In the genomic region with DNA sequence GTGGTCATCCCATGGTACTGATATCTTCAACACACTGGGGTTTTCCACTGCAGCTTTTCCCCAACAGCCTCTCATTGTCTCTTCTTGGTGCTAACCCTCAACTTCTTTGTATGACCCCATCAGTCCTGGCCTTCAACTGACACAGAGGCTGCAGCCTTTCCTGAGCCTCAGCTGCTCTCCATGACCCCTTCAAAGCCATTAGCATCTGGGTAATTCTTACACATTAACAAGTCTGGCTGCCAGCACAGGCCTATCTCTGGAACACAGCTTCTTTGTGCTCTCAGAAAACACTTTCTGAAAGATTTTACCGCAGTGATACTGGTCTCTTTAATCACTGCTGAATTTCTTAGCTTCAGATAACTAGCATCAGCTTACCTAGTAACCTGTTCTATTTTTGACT, we compare ENCODE assay signal across 26 mouse cellular contexts. TPM values are rescaled to one million over a fixed set of nuclear protein-coding genes. Genes with fewer than 3 reads are reported as not detected.
DNase-seq lines count a peak whose midpoint lies in the region; ATAC-seq lines count a peak whose summit lies in the region.
"Had no signal": no experiment of that assay in that cellular context is flagged by ENCODE, and none has a peak within 500 bp of the region (broad histone marks: within the 10 kb centered on the region; RNA-seq: fewer than 3 reads in every experiment).

No protein-coding gene starts in this region.

- H3K36me3 ChIP-seq in neural tube, embryonic 11.5 days (ENCODE audit: control insufficient read depth, insufficient read depth, low read length), result no peaks in the 10 kb centered on the region
- peaks cover 36% of the 10 kb centered on the region; the same call in 1 of the 2 replicates for H3K36me3 ChIP-seq in embryonic facial prominence, embryonic 14.5 days (ENCODE audit: control insufficient read depth, insufficient read depth, low read length)

- 64% methylated on average over 1 of the region's 1 CpGs for WGBS in neural tube, embryonic 11.5 days
- 63% methylated on average over 1 of the region's 1 CpGs for WGBS in embryonic facial prominence, embryonic 14.5 days

- peak; percentile 21 for DNase-seq in kidney, adult 18-20 months
- no peak for DNase-seq in kidney, adult 8-10 months
- DNase-seq in kidney, postnatal 36 days, result peak; percentile 46
- DNase-seq in kidney, postnatal 4 days, result no peak
- no peak for DNase-seq in neural tube, embryonic 11.5 days (ENCODE audit: low spot score)
- no peak for DNase-seq in neural tube, embryonic 10.5 days (ENCODE audit: extremely low spot score, low spot score)
- DNase-seq in embryonic facial prominence, embryonic 14.5 days (ENCODE audit: low spot score), result peak; percentile 6
- no peak for DNase-seq in ovary, adult 18-20 months (ENCODE audit: low spot score)
- DNase-seq: adrenal gland, adult 2 months; cerebellum, adult 11-12 months; cerebellum, postnatal 10 days; forebrain, postnatal 0 days; gastrocnemius, postnatal 36 days; heart, postnatal 36 days; layer of hippocampus, adult 9-11 months; left cerebral cortex, postnatal 4 days; lung, adult 18-20 months; lung, postnatal 10 days; right cerebral cortex, adult 18-20 months; right cerebral cortex, postnatal 4 days; thymus, postnatal 25 days had no signal

- no peak overlapping the region for H3K9ac ChIP-seq in neural tube, embryonic 11.5 days (ENCODE audit: low read length)
- no peak overlapping the region for H3K9ac ChIP-seq in embryonic facial prominence, embryonic 14.5 days (ENCODE audit: low read depth, low read length)
- H3K9ac ChIP-seq: forebrain, postnatal 0 days; hindbrain, embryonic 15.5 days; liver, embryonic 12.5 days; midbrain, embryonic 12.5 days had no signal

- no peaks in the 10 kb centered on the region for H3K27me3 ChIP-seq in neural tube, embryonic 11.5 days (ENCODE audit: control insufficient read depth, insufficient read depth, low read length)
- H3K27me3 ChIP-seq in embryonic facial prominence, embryonic 14.5 days (replicated peaks; ENCODE audit: control insufficient read depth, insufficient read depth, low read length), result no peaks in the 10 kb centered on the region
- H3K27me3 ChIP-seq: hindbrain, embryonic 15.5 days; liver, embryonic 12.5 days; midbrain, embryonic 12.5 days had no signal

- 0 out of 2 replicates have a peak overlapping the region, but pooled peaks have one; percentile 46 for H3K27ac ChIP-seq in neural tube, embryonic 11.5 days (ENCODE audit: low read depth, low read length)
- H3K27ac ChIP-seq in embryonic facial prominence, embryonic 14.5 days (replicated peaks; ENCODE audit: low read depth, low read length), result no peak overlapping the region
- H3K27ac ChIP-seq: hindbrain, embryonic 15.5 days; left cerebral cortex, adult 2 months; liver, embryonic 12.5 days; midbrain, embryonic 12.5 days had no signal

- H3K4me2 ChIP-seq in neural tube, embryonic 11.5 days (ENCODE audit: low read depth), result no peak overlapping the region
- H3K4me2 ChIP-seq in embryonic facial prominence, embryonic 14.5 days (ENCODE audit: low read depth, low read length), result no peak overlapping the region
- H3K4me2 ChIP-seq: hindbrain, embryonic 15.5 days; liver, embryonic 12.5 days; midbrain, embryonic 12.5 days had no signal

- ATAC-seq in neural tube, embryonic 11.5 days (ENCODE audit: insufficient read depth, low FRiP score, low TSS enrichment), result no peak
- ATAC-seq in embryonic facial prominence, embryonic 14.5 days (ENCODE audit: low read depth), result no peak
- ATAC-seq: forebrain, postnatal 0 days; intestine, embryonic 16.5 days; liver, embryonic 12.5 days had no signal

- peaks cover 9% of the 10 kb centered on the region for H3K4me1 ChIP-seq in neural tube, embryonic 11.5 days (ENCODE audit: control insufficient read depth, insufficient read depth, low read length)
- H3K4me1 ChIP-seq in embryonic facial prominence, embryonic 14.5 days (ENCODE audit: control insufficient read depth, insufficient read depth, low read length), result no peaks in the 10 kb centered on the region
- H3K4me1 ChIP-seq: hindbrain, embryonic 15.5 days had no signal

- no peak overlapping the region for H3K4me3 ChIP-seq in neural tube, embryonic 11.5 days (ENCODE audit: low read depth, low read length)
- no peak overlapping the region for H3K4me3 ChIP-seq in embryonic facial prominence, embryonic 14.5 days (ENCODE audit: low read depth, low read length)
- H3K4me3 ChIP-seq: hindbrain, embryonic 15.5 days; left cerebral cortex, adult 2 months; liver, embryonic 12.5 days; midbrain, embryonic 12.5 days had no signal

- no peaks in the 10 kb centered on the region for H3K9me3 ChIP-seq in neural tube, embryonic 11.5 days (ENCODE audit: control insufficient read depth, low read length)
- H3K9me3 ChIP-seq in embryonic facial prominence, embryonic 14.5 days (ENCODE audit: control insufficient read depth, low read length), result no peaks in the 10 kb centered on the region
- H3K9me3 ChIP-seq: hindbrain, embryonic 15.5 days; liver, embryonic 12.5 days; midbrain, embryonic 12.5 days had no signal

RNA-seq across cellular contexts. Expression of gene Hacd2, which starts 17.9 kb away (rescaled TPM):
- polyA plus RNA-seq in neural tube, embryonic 11.5 days (2014; fragmentation: Nextera tagmentation; extraction: Ambion mirVana), result 25.7 and 29.3 TPM in 2 replicates
- polyA plus RNA-seq in embryonic facial prominence, embryonic 14.5 days (2014; fragmentation: Nextera tagmentation; extraction: Ambion mirVana), result 56.8 and 61.8 TPM in 2 replicates

Comparison
In these comparisons a context has a peak if more than half of its experiments do, and no peak if none do; other contexts are left out.
1. DNase-seq: peak in kidney, adult 18-20 months (single experiment), kidney, postnatal 36 days (2 of 2) and embryonic facial prominence, embryonic 14.5 days (single experiment); none in kidney, adult 8-10 months (0 of 2), kidney, postnatal 4 days (0 of 2), neural tube, embryonic 11.5 days (single experiment), neural tube, embryonic 10.5 days (single experiment) and ovary, adult 18-20 months (single experiment).